Mouse (Mus musculus) midbrain, postnatal 0 days (tissue): ENCODE measurements at regions not wholly inside any gene's neighbourhood (a gene's known extent, or its start where the extent isn't known, plus 50 kb on each side); places are given as distances from the start of the nearest gene placed in this dataset.

Source experiments
- ATAC-seq: fragments of 200-750 bp; cut with Nextera tagmentation; 2 replicates; pipeline ENCODE4 v1.8.0; 2017; ENCODE audit warnings: moderate number of reproducible peaks, mild to moderate bottlenecking, moderate TSS enrichment, moderate library complexity; ENCODE audit not compliant: low FRiP score
- DNase-seq: peaks from one replicate; pipeline ENCODE4 v3.0.0-alpha.2; 2015; ENCODE audit warnings: low spot score
- H3K27ac ChIP-seq: fragments of 300-500 bp; sonication (generic); 2 replicates; pipeline ENCODE4 v1.5.1; 2014; ENCODE audit warnings: low read depth, mild to moderate bottlenecking, low read length, mixed read lengths
- H3K27me3 ChIP-seq: fragments of 300-500 bp; sonication (generic); 2 replicates; pipeline ENCODE4 v1.6.1; 2014; ENCODE audit warnings: low read length, control low read depth, mixed read lengths; ENCODE audit not compliant: insufficient read depth
- H3K36me3 ChIP-seq: fragments of 300-500 bp; sonication (generic); 2 replicates; pipeline ENCODE4 v1.6.1; 2014; ENCODE audit warnings: low read length, control low read depth, mixed read lengths; ENCODE audit not compliant: insufficient read depth
- H3K4me1 ChIP-seq: fragments of 300-500 bp; sonication (generic); 2 replicates; pipeline ENCODE4 v1.6.1; 2014; ENCODE audit warnings: mild to moderate bottlenecking, control low read depth, antibody characterized with exemption, low read length, mixed read lengths; ENCODE audit not compliant: insufficient read depth
- H3K4me2 ChIP-seq: fragments of 300-500 bp; sonication (generic); 2 replicates; pipeline ENCODE4 v1.6.1; 2014; ENCODE audit warnings: low read depth, mild to moderate bottlenecking, low read length, mixed read lengths; ENCODE audit not compliant: poor library complexity, severe bottlenecking
- H3K4me3 ChIP-seq: fragments of 300-500 bp; sonication (generic); 2 replicates; pipeline ENCODE4 v1.5.1; 2014; ENCODE audit warnings: low read depth, mild to moderate bottlenecking, low read length, moderate library complexity
- H3K9ac ChIP-seq: fragments of 300-500 bp; sonication (generic); replicated peaks from 2 replicates; pipeline ENCODE4 v1.6.1; 2014; ENCODE audit warnings: mild to moderate bottlenecking, low read length, moderate library complexity, mixed read lengths; ENCODE audit not compliant: poor library complexity, severe bottlenecking
- H3K9me3 ChIP-seq: fragments of 300-500 bp; sonication (generic); 2 replicates; pipeline ENCODE4 v1.6.1; 2016; ENCODE audit warnings: low read length, control low read depth
- CTCF ChIP-seq: IDR thresholded peaks from 2 replicates; pipeline ENCODE4 v1.5.1; 2016; ENCODE audit warnings: antibody characterized with exemption, mild to moderate bottlenecking
- whole genome bisulfite sequencing: fragments of 180-500 bp; shearing (Covaris S2); extraction: QIAGEN DNeasy Blood & Tissue Kit; methylation state at CpG from one replicate; pipeline ENCODE4 v1.1.7; 2014; 5-methylcytosine and 5-hydroxymethylcytosine counted together

DNA sequence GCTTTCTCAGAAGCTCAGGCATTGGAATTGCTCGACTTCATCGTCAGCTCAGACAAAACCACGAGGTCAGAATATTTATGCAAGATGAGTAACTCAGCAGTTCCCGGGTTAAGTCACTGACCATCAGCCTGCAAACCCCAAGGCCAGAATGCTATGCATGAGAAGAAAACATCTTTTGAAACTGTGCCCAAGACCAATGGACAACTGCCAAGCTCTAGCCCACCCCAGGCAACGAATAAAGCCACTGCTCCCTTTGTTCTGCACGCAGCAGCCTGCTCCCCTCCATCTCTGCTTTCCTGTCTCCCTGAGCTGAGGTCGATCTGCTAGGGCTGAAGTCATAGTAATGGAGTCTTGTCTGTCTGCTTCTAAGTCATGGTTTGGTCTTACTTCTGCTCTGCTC lies 61.7 kb upstream of the Gpc1 start:
- H3K27ac ChIP-seq: no peak overlapping the region
- ATAC-seq (no peak), DNase-seq (peak; percentile 69)
- H3K4me2 ChIP-seq: no peak overlapping the region
- H3K4me1 ChIP-seq: peaks cover 6% of the 10 kb centered on the region
- 36% methylated on average over 7 of the region's 7 CpGs for whole genome bisulfite sequencing
- no peaks in the 10 kb centered on the region for H3K27me3 ChIP-seq
- no peak for TF ChIP-seq CTCF
- no peaks in the 10 kb centered on the region for H3K36me3 ChIP-seq
- no peaks in the 10 kb centered on the region for H3K9me3 ChIP-seq
- no peak overlapping the region for H3K4me3 ChIP-seq
- H3K9ac ChIP-seq: no peak overlapping the region

GRCm38 (mm10) chr1:92769156-92769555 lies 62.3 kb upstream of the Gpc1 start:
- peaks cover 6% of the 10 kb centered on the region for H3K4me1 ChIP-seq
- ATAC-seq: no peak
- no peak overlapping the region for H3K4me3 ChIP-seq
- TF ChIP-seq CTCF: no peak
- H3K9me3 ChIP-seq: no peaks in the 10 kb centered on the region
- H3K36me3 ChIP-seq: no peaks in the 10 kb centered on the region
- H3K27me3 ChIP-seq: no peaks in the 10 kb centered on the region
- 80% methylated on average over 4 of the region's 4 CpGs for WGBS
- no peak overlapping the region for H3K27ac ChIP-seq
- no peak overlapping the region for H3K9ac ChIP-seq
- DNase-seq: no peak
- no peak overlapping the region for H3K4me2 ChIP-seq

DNA sequence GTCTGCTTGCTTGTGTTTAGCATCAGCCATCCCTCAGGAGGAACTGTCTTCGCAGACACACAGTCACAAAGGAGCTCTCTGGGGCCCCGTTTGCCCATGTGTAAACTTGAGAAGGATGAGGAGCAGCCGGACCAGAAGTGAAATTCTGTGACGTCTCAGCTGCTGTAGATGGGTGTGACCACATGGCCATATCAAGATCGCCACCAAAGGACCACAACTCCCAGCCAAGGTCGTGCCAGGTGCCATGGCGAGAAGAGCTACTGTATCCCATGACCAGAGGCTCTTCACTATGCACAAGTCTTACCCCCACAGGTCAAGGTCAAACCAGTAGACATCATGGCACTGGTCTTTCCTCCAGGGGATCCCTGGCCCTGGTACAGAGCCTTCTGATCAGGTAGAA lies 64.9 kb upstream of the Gpc1 start:
- Histone ChIP-seq H3K4me3 (no peak overlapping the region), H3K27ac (no peak overlapping the region), H3K27me3 (no peaks in the 10 kb centered on the region), H3K36me3 (no peaks in the 10 kb centered on the region), H3K4me2 (no peak overlapping the region), H3K9ac (no peak overlapping the region), H3K4me1 (peaks cover 2% of the 10 kb centered on the region; the same call in 1 of the 2 replicates), H3K9me3 (no peaks in the 10 kb centered on the region)
- TF ChIP-seq CTCF: no peak
- ATAC-seq: no peak
- WGBS: 93% methylated on average over 7 of the region's 7 CpGs
- no peak for DNase-seq

DNA sequence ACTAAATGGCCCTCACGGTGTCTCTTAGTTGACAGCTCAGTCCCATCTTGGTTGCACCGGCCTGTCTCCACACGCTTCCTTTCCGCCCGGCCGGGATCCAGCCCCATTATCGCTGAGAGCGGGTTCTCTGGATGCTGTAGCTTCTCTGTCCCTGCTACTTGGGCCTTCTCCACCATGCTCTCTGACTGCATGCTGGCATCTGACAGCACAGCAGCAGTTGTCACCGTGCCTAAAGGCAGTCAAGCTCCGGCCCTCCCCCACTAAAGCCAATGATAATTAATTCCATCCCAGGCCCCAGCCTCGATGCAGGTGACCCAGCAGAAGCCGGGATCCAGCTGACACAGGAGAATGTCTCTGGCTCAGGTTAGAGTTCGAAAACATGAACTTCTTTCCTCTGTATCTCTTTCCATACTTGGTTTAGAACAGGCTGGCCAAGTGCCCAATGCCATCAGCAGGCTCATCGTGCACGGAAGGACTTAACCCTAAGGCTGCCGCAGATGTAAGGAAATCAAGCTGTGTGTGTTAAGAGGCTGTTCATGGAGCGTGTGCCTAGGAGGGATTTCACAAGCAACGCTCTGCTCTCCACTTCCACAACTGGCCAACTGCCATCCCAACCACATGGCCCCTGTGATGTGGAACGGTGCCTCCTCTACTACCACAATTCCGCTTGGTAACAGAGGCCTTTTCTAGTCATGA lies 76.5 kb upstream of the Gpc1 start:
- no peaks in the 10 kb centered on the region for H3K4me1 ChIP-seq
- H3K36me3 ChIP-seq: no peaks in the 10 kb centered on the region
- no peaks in the 10 kb centered on the region for H3K9me3 ChIP-seq
- 66% methylated on average over 20 of the region's 20 CpGs for WGBS
- ATAC-seq: no peak
- H3K4me3 ChIP-seq: no peak overlapping the region
- no peak overlapping the region for H3K4me2 ChIP-seq
- H3K27me3 ChIP-seq: no peaks in the 10 kb centered on the region
- peak; percentile 65 for DNase-seq
- TF ChIP-seq CTCF: no peak
- no peak overlapping the region for H3K27ac ChIP-seq
- no peak overlapping the region for H3K9ac ChIP-seq

DNA sequence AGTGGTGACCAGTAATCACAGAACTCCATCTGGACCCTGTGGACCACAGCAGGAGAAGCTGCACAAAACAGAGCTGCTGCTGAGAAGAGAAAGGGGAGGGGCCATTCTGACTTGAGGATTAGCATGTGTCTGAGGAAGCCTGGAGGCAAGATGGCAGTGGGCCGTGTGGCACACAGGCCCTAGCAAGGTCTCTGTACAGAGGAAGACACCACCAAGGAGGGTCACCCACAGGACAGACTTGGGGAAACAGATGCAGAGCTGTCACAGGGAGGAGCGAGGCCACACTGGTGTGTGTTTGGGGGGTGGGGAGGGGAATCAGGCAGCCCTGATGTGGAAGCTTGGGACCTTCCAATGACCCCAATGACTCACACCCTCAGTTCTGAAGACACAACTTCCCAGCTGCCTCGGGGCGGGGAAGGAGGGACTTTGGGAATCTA lies 79.7 kb upstream of the Gpc1 start:
- H3K36me3 ChIP-seq: no peaks in the 10 kb centered on the region
- WGBS: 64% methylated on average over 4 of the region's 4 CpGs
- DNase-seq: no peak
- no peak overlapping the region for H3K4me3 ChIP-seq
- no peak overlapping the region for H3K4me2 ChIP-seq
- no peak for TF ChIP-seq CTCF
- H3K9me3 ChIP-seq: no peaks in the 10 kb centered on the region
- H3K4me1 ChIP-seq: no peaks in the 10 kb centered on the region
- 0 out of 2 replicates have a peak, but pooled peaks have one; percentile 3 for ATAC-seq
- no peaks in the 10 kb centered on the region for H3K27me3 ChIP-seq
- no peak overlapping the region for H3K27ac ChIP-seq
- no peak overlapping the region for H3K9ac ChIP-seq

DNA sequence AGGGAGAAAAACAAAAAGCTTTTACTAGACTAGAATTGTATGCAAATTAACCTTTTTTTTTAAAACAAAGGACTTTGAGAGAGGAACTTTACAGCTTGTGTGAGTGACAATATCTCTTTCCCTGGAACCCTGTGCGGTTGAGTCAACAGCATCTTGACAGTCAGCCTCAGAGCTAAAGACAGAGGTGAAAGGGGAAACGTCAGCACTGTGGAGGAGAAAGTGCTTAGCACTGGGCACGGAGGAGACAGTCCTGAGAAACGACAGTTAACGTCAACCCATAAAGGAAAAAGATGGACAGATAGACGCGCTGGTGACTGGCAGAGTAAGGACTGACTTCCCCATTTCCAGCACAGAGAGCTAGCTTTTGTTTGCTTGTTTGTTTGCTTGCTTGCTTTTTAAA lies 82.0 kb upstream of the Gpc1 start:
- TF ChIP-seq CTCF: no peak
- no peak for ATAC-seq
- Histone ChIP-seq H3K4me1 (no peaks in the 10 kb centered on the region), H3K27me3 (no peaks in the 10 kb centered on the region), H3K9ac (no peak overlapping the region), H3K9me3 (no peaks in the 10 kb centered on the region), H3K4me3 (no peak overlapping the region), H3K4me2 (no peak overlapping the region), H3K27ac (no peak overlapping the region), H3K36me3 (no peaks in the 10 kb centered on the region)
- no peak for DNase-seq
- WGBS: 73% methylated on average over 7 of the region's 7 CpGs
